ENCODE assay signal across 8 mouse cellular contexts in genomic region chr1:52630937-52631299, GRCm38 (mm10). TPM values are rescaled to one million over a fixed set of nuclear protein-coding genes. Genes with fewer than 3 reads are reported as not detected.
DNase-seq lines count a peak whose midpoint lies in the region; ATAC-seq lines count a peak whose summit lies in the region.

No protein-coding gene starts in this region.

- H3K36me3 ChIP-seq in heart, embryonic 13.5 days: peaks cover 8% of the 10 kb centered on the region; the same call in 1 of the 2 replicates
- H3K36me3 ChIP-seq in erythroblast, embryonic 14.5 days (ENCODE audit: control insufficient read depth): no peaks in the 10 kb centered on the region
- no peaks in the 10 kb centered on the region for H3K36me3 ChIP-seq in limb, embryonic 11.5 days (ENCODE audit: control insufficient read depth, insufficient read depth, low read length)
- peaks cover 6% of the 10 kb centered on the region; the same call in 1 of the 2 replicates for H3K36me3 ChIP-seq in neural tube, embryonic 12.5 days

- H3K4me3 ChIP-seq in heart, embryonic 13.5 days: peak overlapping the region; percentile 96
- H3K4me3 ChIP-seq in erythroblast, embryonic 14.5 days (replicated peaks): peak overlapping the region; percentile 77
- peak overlapping the region; percentile 80 for H3K4me3 ChIP-seq in limb, embryonic 11.5 days (ENCODE audit: low read depth, low read length)
- peak overlapping the region; percentile 91 for H3K4me3 ChIP-seq in neural tube, embryonic 12.5 days

- ATAC-seq in heart, embryonic 13.5 days (ENCODE audit: extremely low read depth, insufficient number of reproducible peaks, low FRiP score, low TSS enrichment): peak; percentile 48; the same call in 1 of the 2 replicates
- peak; percentile 85 for ATAC-seq in limb, embryonic 11.5 days (ENCODE audit: insufficient number of reproducible peaks, low FRiP score, low TSS enrichment, low read depth)
- peak; percentile 82 for ATAC-seq in neural tube, embryonic 12.5 days (ENCODE audit: low FRiP score, low read depth)

- 2% methylated on average over 6 of the region's 6 CpGs for WGBS in heart, embryonic 13.5 days
- 2% methylated on average over 6 of the region's 6 CpGs for WGBS in limb, embryonic 11.5 days
- WGBS in neural tube, embryonic 12.5 days: 1% methylated on average over 6 of the region's 6 CpGs

- H3K27me3 ChIP-seq in heart, embryonic 13.5 days (replicated peaks): no peaks in the 10 kb centered on the region
- no peaks in the 10 kb centered on the region for H3K27me3 ChIP-seq in erythroblast, embryonic 14.5 days (ENCODE audit: control insufficient read depth)
- H3K27me3 ChIP-seq in limb, embryonic 11.5 days (ENCODE audit: control insufficient read depth, insufficient read depth, low read length): no peaks in the 10 kb centered on the region
- H3K27me3 ChIP-seq in neural tube, embryonic 12.5 days (replicated peaks): no peaks in the 10 kb centered on the region

- no peaks in the 10 kb centered on the region for H3K9me3 ChIP-seq in heart, embryonic 13.5 days
- H3K9me3 ChIP-seq in erythroblast, embryonic 14.5 days (ENCODE audit: control insufficient read depth, low read length): no peaks in the 10 kb centered on the region
- H3K9me3 ChIP-seq in limb, embryonic 11.5 days (ENCODE audit: control insufficient read depth, low read length): no peaks in the 10 kb centered on the region
- no peaks in the 10 kb centered on the region for H3K9me3 ChIP-seq in neural tube, embryonic 12.5 days

- peak overlapping the region; percentile 91 for H3K9ac ChIP-seq in heart, embryonic 13.5 days
- peak overlapping the region; percentile 89 for H3K9ac ChIP-seq in limb, embryonic 11.5 days (ENCODE audit: low read length)
- peak overlapping the region; percentile 85 for H3K9ac ChIP-seq in neural tube, embryonic 12.5 days

- peaks cover 17% of the 10 kb centered on the region for H3K4me1 ChIP-seq in heart, embryonic 13.5 days
- H3K4me1 ChIP-seq in erythroblast, embryonic 14.5 days (ENCODE audit: control insufficient read depth): peaks cover 13% of the 10 kb centered on the region
- H3K4me1 ChIP-seq in limb, embryonic 11.5 days (ENCODE audit: control insufficient read depth, insufficient read depth, low read length): no peaks in the 10 kb centered on the region
- H3K4me1 ChIP-seq in neural tube, embryonic 12.5 days: peaks cover 7% of the 10 kb centered on the region; the same call in 1 of the 2 replicates

- peak overlapping the region; percentile 76 for H3K4me2 ChIP-seq in heart, embryonic 13.5 days
- H3K4me2 ChIP-seq in limb, embryonic 11.5 days (ENCODE audit: low read depth, severe bottlenecking): peak overlapping the region; percentile 56; the same call in 1 of the 2 replicates
- peak overlapping the region; percentile 66 for H3K4me2 ChIP-seq in neural tube, embryonic 12.5 days (replicated peaks)

- peak overlapping the region; percentile 85 for H3K27ac ChIP-seq in heart, embryonic 13.5 days (replicated peaks)
- peak overlapping the region; percentile 84 for H3K27ac ChIP-seq in limb, embryonic 11.5 days (replicated peaks; ENCODE audit: low read depth, low read length)
- H3K27ac ChIP-seq in neural tube, embryonic 12.5 days: peak overlapping the region; percentile 53; the same call in 1 of the 2 replicates

- DNase-seq in heart, adult 11 months: no peak
- DNase-seq in ES-CJ7 (ENCODE audit: low read depth, low spot score): peak; percentile 79
- no peak for DNase-seq in limb, embryonic 11.5 days (ENCODE audit: low spot score)
- no peak for DNase-seq in right cerebral cortex, postnatal 4 days
- no peak for DNase-seq in gastrocnemius, postnatal 25 days

RNA-seq across cellular contexts. Expression of gene Nemp2, which starts 0.4 kb away (rescaled TPM):
- polyA plus RNA-seq in heart, embryonic 13.5 days (2015; fragmentation: Nextera tagmentation; extraction: Ambion mirVana): 4.4 and 4.8 TPM in 2 replicates
- 0.04 and 0.07 TPM in 2 replicates for polyA plus RNA-seq in erythroblast, embryonic 14.5 days (2012)
- 13.3 and 14.2 TPM in 2 replicates for polyA plus RNA-seq in limb, embryonic 11.5 days (2014; fragmentation: Nextera tagmentation; extraction: Ambion mirVana)
- 8.1 and 9.1 TPM in 2 replicates for polyA plus RNA-seq in neural tube, embryonic 12.5 days (2016; fragmentation: Nextera tagmentation; extraction: Ambion mirVana)
- total RNA-seq in gastrocnemius, postnatal 25 days (2021): under 1 TPM; 0.51 TPM
